Mouse (Mus musculus) kidney, postnatal 4 days (tissue): ENCODE data around the gene Wdr43.
"Not testable (repeated sequence)": the region's sequence is repeated elsewhere in the genome, so short reads cannot be mapped to it uniquely, and the experiment has no call there.

Source experiments
- DNase-seq, 2 experiments: peaks; one replicate each; pipeline ENCODE4 v3.0.0; 2021; ENCODE audit warnings: mixed read lengths in 2 of 2

Gene Wdr43

GRCm38 (mm10) chr17:71615638-71616318 is at the start of gene Wdr43:
Gene Wdr43, plus strand, starts transcription at chr17:71615895.
- peak; percentile 96 to 98 for DNase-seq

- no peak for DNase-seq
Observed at GRCm38 (mm10) chr17:71579176-71579705, 36.5 kb upstream of the Wdr43 start.

GRCm38 (mm10) chr17:71597881-71598658 is 17.6 kb upstream of the Wdr43 start:
- DNase-seq: no peak

- DNase-seq: peak; percentile 88 to 93
Observed at GRCm38 (mm10) chr17:71598659-71599554, 16.8 kb upstream of the Wdr43 start.

GRCm38 (mm10) chr17:71616319-71617032 is 781 bp downstream of the Wdr43 start:
- DNase-seq: peak in 1 of 2 experiments; percentile 24

GRCm38 (mm10) chr17:71617033-71617362 is 1.3 kb downstream of the Wdr43 start:
- DNase-seq: peak in 1 of 2 experiments; percentile 11

GRCm38 (mm10) chr17:71617974-71618373 is 2.3 kb downstream of the Wdr43 start:
- no peak for DNase-seq

GRCm38 (mm10) chr17:71631806-71632205 is 16.1 kb downstream of the Wdr43 start:
- DNase-seq: no peak

GRCm38 (mm10) chr17:71633350-71633749 is 17.7 kb downstream of the Wdr43 start:
- no peak for DNase-seq

GRCm38 (mm10) chr17:71636786-71637185 is 21.1 kb downstream of the Wdr43 start:
- DNase-seq: no peak

- no peak for DNase-seq
Observed at GRCm38 (mm10) chr17:71637750-71638265, 22.1 kb downstream of the Wdr43 start.

- not testable (repeated sequence) for DNase-seq
Observed at GRCm38 (mm10) chr17:71639056-71639455, 23.4 kb downstream of the Wdr43 start.

- no peak for DNase-seq
Observed at GRCm38 (mm10) chr17:71640421-71641085, 24.9 kb downstream of the Wdr43 start.

- DNase-seq: no peak
Observed at GRCm38 (mm10) chr17:71642190-71642589, 26.5 kb downstream of the Wdr43 start.

- DNase-seq: no peak
Observed at GRCm38 (mm10) chr17:71650011-71650410, 34.3 kb downstream of the Wdr43 start.

- no peak for DNase-seq
Observed at GRCm38 (mm10) chr17:71652495-71652894, 36.8 kb downstream of the Wdr43 start.

GRCm38 (mm10) chr17:71652934-71653333 is 37.2 kb downstream of the Wdr43 start:
- DNase-seq: no peak

- no peak for DNase-seq
Observed at GRCm38 (mm10) chr17:71657521-71657920, 41.8 kb downstream of the Wdr43 start.

GRCm38 (mm10) chr17:71658666-71659065 is 43.0 kb downstream of the Wdr43 start:
- DNase-seq: no peak

GRCm38 (mm10) chr17:71660390-71660789 is 44.7 kb downstream of the Wdr43 start:
- DNase-seq: no peak

GRCm38 (mm10) chr17:71662751-71663250 is 47.1 kb downstream of the Wdr43 start:
- peak; percentile 77 to 83 for DNase-seq
